Mouse (Mus musculus) heart, postnatal 0 days (tissue): ENCODE results near the gene Hoxb8. TPM values are rescaled to one million over a fixed set of nuclear protein-coding genes. Genes with fewer than 3 reads are reported as not detected.

Experiments
- ATAC-seq: fragments of 200-750 bp; cut with Nextera tagmentation; 2 replicates; pipeline ENCODE4 v1.8.0; 2017; ENCODE audit warnings: low read depth, moderate number of reproducible peaks, moderate library complexity; ENCODE audit not compliant: insufficient read depth
- DNase-seq: peaks from one replicate; pipeline ENCODE4 v3.0.0-alpha.2; 2016; ENCODE audit warnings: low spot score
- H3K27ac ChIP-seq: fragments of 300-500 bp; sonication (generic); 2 replicates; pipeline ENCODE4 v1.5.1; 2014; ENCODE audit warnings: low read depth, mild to moderate bottlenecking
- H3K27me3 ChIP-seq: fragments of 300-500 bp; sonication (generic); 2 replicates; pipeline ENCODE4 v1.6.1; 2014; ENCODE audit warnings: low read length, mixed read lengths; ENCODE audit not compliant: control insufficient read depth, insufficient read depth
- H3K36me3 ChIP-seq: fragments of 300-500 bp; sonication (generic); replicated peaks from 2 replicates; pipeline ENCODE4 v1.6.1; 2014; ENCODE audit warnings: low read length, mixed read lengths; ENCODE audit not compliant: control insufficient read depth, insufficient read depth
- H3K4me1 ChIP-seq: fragments of 300-500 bp; sonication (generic); 2 replicates; pipeline ENCODE4 v1.6.1; 2014; ENCODE audit warnings: antibody characterized with exemption; ENCODE audit not compliant: control insufficient read depth, insufficient read depth
- H3K4me2 ChIP-seq: fragments of 300-500 bp; sonication (generic); 2 replicates; pipeline ENCODE4 v1.6.1; 2014; ENCODE audit warnings: low read depth, mild to moderate bottlenecking, low read length, moderate library complexity
- H3K4me3 ChIP-seq: fragments of 300-500 bp; sonication (generic); 2 replicates; pipeline ENCODE4 v1.5.1; 2014; ENCODE audit warnings: low read depth, low read length
- H3K9ac ChIP-seq: fragments of 300-500 bp; sonication (generic); replicated peaks from 2 replicates; pipeline ENCODE4 v1.6.1; 2014; ENCODE audit warnings: low read depth, low read length, mixed read lengths
- H3K9me3 ChIP-seq: fragments of 300-500 bp; sonication (generic); replicated peaks from 2 replicates; pipeline ENCODE4 v1.6.1; 2016; ENCODE audit warnings: low read length; ENCODE audit not compliant: control insufficient read depth
- CTCF ChIP-seq: IDR thresholded peaks from 2 replicates; pipeline ENCODE4 v1.5.1; 2016; ENCODE audit warnings: antibody characterized with exemption, control low read depth, low read depth
- EP300 ChIP-seq: IDR thresholded peaks from 2 replicates; pipeline ENCODE4 v1.6.1; 2016; ENCODE audit warnings: antibody characterized with exemption, low read depth
- WGBS: fragments of 180-500 bp; shearing (Covaris S2); extraction: QIAGEN DNeasy Blood & Tissue Kit; methylation state at CpG from one replicate; pipeline ENCODE4 v1.1.7; 2014; 5-methylcytosine and 5-hydroxymethylcytosine counted together
- polyA plus RNA-seq: library from polyadenylated mRNA; unstranded; fragments of >200 nt; fragmentation: Nextera tagmentation; extraction: Ambion mirVana; gene quantifications from 2 replicates; pipeline ENCODE4 v1.2.1, GENCODE M21; 2015
- total RNA-seq: library from RNA; depleted of rRNA; stranded (reverse); fragments of >200 nt; gene quantifications from 2 replicates; pipeline ENCODE4 v1.2.3, GENCODE M21; 2014; ENCODE audit warnings: low replicate concordance

The Hoxb8 gene
- total and polyA plus RNA-seq, 2 experiments from 2014 or later = not detected

- Histone ChIP-seq H3K9ac (no peak overlapping the region), H3K36me3 (no peaks in the 10 kb centered on the region), H3K9me3 (no peaks in the 10 kb centered on the region), H3K4me3 (peak overlapping the region; percentile 12), H3K27ac (no peak overlapping the region), H3K27me3 (peaks cover 100% of the 10 kb centered on the region), H3K4me2 (peak overlapping the region; percentile 41), H3K4me1 (no peaks in the 10 kb centered on the region)
- TF ChIP-seq CTCF = no peak
- no peak for TF ChIP-seq EP300
- ATAC-seq = no peak
- no peak for DNase-seq
- 4% methylated on average over 34 of the region's 34 CpGs for WGBS
Measured at GRCm38 (mm10) chr11:96314671-96315343, 33.1 kb downstream of the Hoxb8 start.

- Histone ChIP-seq H3K9ac (no peak overlapping the region), H3K27ac (no peak overlapping the region), H3K36me3 (no peaks in the 10 kb centered on the region), H3K27me3 (peaks cover 100% of the 10 kb centered on the region), H3K9me3 (no peaks in the 10 kb centered on the region), H3K4me3 (peak overlapping the region; percentile 12), H3K4me2 (peak overlapping the region; percentile 41), H3K4me1 (no peaks in the 10 kb centered on the region)
- ATAC-seq (no peak), DNase-seq (no peak)
- no peak for TF ChIP-seq EP300
- no peak for TF ChIP-seq CTCF
- 13% methylated on average over 5 of the region's 5 CpGs for WGBS
Measured at GRCm38 (mm10) chr11:96315344-96315681, 33.6 kb downstream of the Hoxb8 start.

- ATAC-seq (no peak), DNase-seq (no peak)
- Histone ChIP-seq H3K36me3 (no peaks in the 10 kb centered on the region), H3K4me2 (no peak overlapping the region), H3K27me3 (peaks cover 100% of the 10 kb centered on the region), H3K4me1 (no peaks in the 10 kb centered on the region), H3K4me3 (no peak overlapping the region), H3K9ac (no peak overlapping the region), H3K27ac (no peak overlapping the region), H3K9me3 (no peaks in the 10 kb centered on the region)
- TF ChIP-seq EP300 = no peak
- TF ChIP-seq CTCF = no peak
- WGBS = 19% methylated on average over 18 of the region's 18 CpGs
Measured at GRCm38 (mm10) chr11:96316696-96317607, 35.2 kb downstream of the Hoxb8 start.

GRCm38 (mm10) chr11:96317608-96318367 is 36.1 kb downstream of the Hoxb8 start, which contains the start of gene Hoxb4:
Gene Hoxb4 (plus strand): TSS chr11:96318267.
- DNase-seq (no peak), ATAC-seq (no peak)
- H3K4me1 ChIP-seq = no peaks in the 10 kb centered on the region
- WGBS = 10% methylated on average over 28 of the region's 28 CpGs
- no peaks in the 10 kb centered on the region for H3K36me3 ChIP-seq
- peak within 1 kb of the TSS; percentile 59 for H3K4me2 ChIP-seq
- H3K4me3 ChIP-seq = peak within 1 kb of the TSS; percentile 47
- no peaks in the 10 kb centered on the region for H3K9me3 ChIP-seq
- H3K9ac ChIP-seq = peak within 1 kb of the TSS; percentile 47
- H3K27ac ChIP-seq = peak within 1 kb of the TSS; percentile 79
- peaks cover 100% of the 10 kb centered on the region for H3K27me3 ChIP-seq
- TF ChIP-seq CTCF (no peak), EP300 (no peak)

- DNase-seq (no peak), ATAC-seq (peak; percentile 63)
- peaks cover 100% of the 10 kb centered on the region for H3K27me3 ChIP-seq
Measured at GRCm38 (mm10) chr11:96318368-96319070, 36.8 kb downstream of the Hoxb8 start.

More at GRCm38 (mm10) chr11:96318368-96319070, 36.8 kb downstream of the Hoxb8 start:
- 1% methylated on average over 39 of the region's 45 CpGs for WGBS
- Histone ChIP-seq H3K36me3 (no peaks in the 10 kb centered on the region), H3K4me3 (peak overlapping the region; percentile 47), H3K27ac (peak overlapping the region; percentile 79), H3K4me2 (peak overlapping the region; percentile 59), H3K4me1 (no peaks in the 10 kb centered on the region), H3K9ac (peak overlapping the region; percentile 47), H3K9me3 (no peaks in the 10 kb centered on the region)
- TF ChIP-seq CTCF = no peak
- TF ChIP-seq EP300 = no peak
